Mouse (Mus musculus): ENCODE results near the gene Ppp4r3a.

GRCm38 (mm10) chr12:101007968-101008481 lies 75.5 kb downstream of the Ppp4r3a start:
- TF ChIP-seq CTCF (IDR thresholded peaks at IDR 0.05; ENCODE audit: extremely low read depth, insufficient read depth, low read length), result no peak
- no peak for TF ChIP-seq POLR2A (IDR thresholded peaks at IDR 0.05; ENCODE audit: extremely low read depth, insufficient read depth, low read length)
